Mouse (Mus musculus) thymus, postnatal 0 days (tissue): ENCODE data around the gene Amacr. TPM values are rescaled to one million over a fixed set of nuclear protein-coding genes. Genes with fewer than 3 reads are reported as not detected.
"Not testable (repeated sequence)": the region's sequence is repeated elsewhere in the genome, so short reads cannot be mapped to it uniquely, and the experiment has no call there.

ENCODE experiments used
- DNase-seq: peaks from one replicate; pipeline ENCODE4 v3.0.0-alpha.2; 2015; ENCODE audit warnings: low spot score
- polyA plus RNA-seq: library from polyadenylated mRNA; unstranded; fragments of >200 nt; fragmentation: Nextera tagmentation; extraction: Ambion mirVana; gene quantifications from 2 replicates; pipeline ENCODE4 v1.2.1, GENCODE M21; 2015

Gene Amacr
- polyA plus RNA-seq, 1 experiment from 2014 or later = 8.1 TPM

GRCm38 (mm10) chr15:10986477-10986876 lies 4.9 kb downstream of the Amacr start:
- not testable (repeated sequence) for DNase-seq

DNA sequence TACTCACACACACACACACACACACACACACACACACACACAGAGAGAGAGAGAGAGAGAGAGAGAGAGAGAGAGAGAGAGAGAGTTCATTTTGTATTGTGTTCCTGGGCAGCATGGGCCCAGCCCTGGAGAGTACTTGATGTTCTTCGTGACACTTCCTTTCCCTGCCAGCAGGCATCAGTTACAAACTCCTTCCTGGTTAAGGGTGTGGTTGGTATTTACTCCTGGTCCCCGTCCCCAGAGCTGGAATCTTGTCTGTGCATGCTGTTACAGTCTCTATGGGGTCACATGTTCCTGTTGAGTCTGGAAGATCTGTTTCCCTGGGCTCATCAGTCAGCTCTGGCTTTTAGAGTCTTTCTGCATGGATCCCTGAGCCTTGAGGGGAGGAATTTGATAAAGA lies 8.9 kb downstream of the Amacr start:
- DNase-seq = no peak

GRCm38 (mm10) chr15:10991566-10991965 lies 10.0 kb downstream of the Amacr start:
- no peak for DNase-seq

- no peak for DNase-seq
Measured at GRCm38 (mm10) chr15:10999832-11000231, 18.3 kb downstream of the Amacr start.

DNA sequence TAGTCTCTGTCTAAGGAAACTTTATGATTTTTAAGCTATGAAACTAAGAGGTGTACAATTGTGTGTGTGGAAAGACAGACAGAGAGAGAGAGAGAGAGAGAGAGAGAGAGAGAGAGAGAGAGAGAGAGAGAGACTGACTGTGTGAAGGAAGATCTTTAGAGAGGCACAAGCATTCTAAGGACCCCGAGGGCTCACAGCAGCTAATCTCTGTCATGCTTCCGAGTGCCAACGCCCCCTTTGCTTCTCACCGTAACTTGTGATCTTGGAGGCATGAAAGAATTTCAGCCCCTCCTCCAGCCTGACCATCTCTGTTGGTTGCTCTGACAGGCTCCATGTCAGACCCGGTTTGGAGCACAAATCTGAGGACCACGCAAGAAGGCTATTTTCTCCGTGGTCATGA lies 18.9 kb downstream of the Amacr start, which contains the start of gene Slc45a2:
TSS of gene Slc45a2 (plus strand) at position 301 of the 400 bp plus-strand sequence.
- DNase-seq = no peak

DNA sequence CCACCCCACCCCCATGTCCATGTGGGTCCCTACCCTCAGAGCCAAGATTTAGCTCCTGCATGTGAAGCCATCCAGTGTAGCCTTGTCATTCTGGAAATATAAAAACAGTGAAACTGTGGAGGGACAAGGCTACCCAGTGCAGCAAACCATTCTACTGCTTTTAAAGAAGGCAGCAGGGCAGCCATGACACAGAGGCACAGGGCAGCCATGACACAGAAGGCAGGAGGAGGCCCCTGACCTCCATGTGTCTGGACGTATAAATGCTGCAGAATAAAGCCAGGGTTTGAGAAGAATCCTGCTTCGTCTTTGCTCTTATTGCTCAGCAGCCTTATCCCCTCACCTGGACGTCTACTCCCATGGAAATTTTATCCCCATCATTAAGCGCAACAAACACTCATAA lies 22.2 kb downstream of the Amacr start:
- DNase-seq = no peak

DNA sequence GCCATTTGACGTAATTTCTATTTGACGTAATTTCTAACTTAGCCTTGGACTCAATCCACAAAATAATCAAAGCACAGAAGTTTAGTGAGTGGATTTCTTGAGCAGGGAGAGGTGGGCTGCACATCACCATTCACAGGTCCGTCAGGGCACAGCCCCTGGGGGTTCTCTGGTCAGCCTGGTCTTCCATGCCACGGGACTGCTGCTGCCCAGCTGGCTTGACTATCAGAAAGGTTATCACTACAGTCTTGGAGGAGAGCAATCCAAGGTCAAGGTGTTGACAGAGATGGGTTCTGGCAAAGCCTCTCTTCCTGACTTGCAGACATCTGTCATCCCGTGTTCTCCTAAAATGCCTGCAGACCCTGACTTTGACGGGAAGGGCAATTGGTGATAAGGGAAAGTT lies 23.1 kb downstream of the Amacr start:
- no peak for DNase-seq

- no peak for DNase-seq
Measured at GRCm38 (mm10) chr15:11008756-11009155, 27.2 kb downstream of the Amacr start.

DNA sequence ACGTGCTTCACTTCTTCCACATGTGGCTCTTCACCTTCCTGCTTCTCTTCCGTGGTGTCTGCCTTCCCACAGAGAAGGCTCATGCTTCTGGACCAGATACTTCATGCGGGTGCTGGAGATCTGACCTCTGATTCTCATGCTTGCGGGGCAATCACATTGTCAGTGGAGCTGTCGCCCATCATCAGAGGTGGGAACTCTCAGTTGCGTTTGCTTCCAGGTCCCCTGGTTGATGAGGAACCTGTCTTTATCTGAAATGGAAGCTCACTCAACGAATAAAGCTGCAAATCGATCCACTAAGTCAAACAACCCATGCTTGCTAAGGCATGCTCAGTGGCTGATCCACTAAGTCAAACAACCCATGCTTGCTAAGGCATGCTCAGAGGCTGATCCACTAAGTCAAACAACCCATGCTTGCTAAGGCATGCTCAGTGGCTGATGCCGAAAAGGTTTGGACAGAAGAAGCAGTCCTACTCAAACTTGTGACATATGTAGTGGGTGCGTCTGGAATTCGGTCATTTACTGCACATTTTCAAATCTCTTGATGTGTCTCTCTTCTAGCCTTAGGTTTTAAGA lies 29.5 kb downstream of the Amacr start:
- no peak for DNase-seq

DNA sequence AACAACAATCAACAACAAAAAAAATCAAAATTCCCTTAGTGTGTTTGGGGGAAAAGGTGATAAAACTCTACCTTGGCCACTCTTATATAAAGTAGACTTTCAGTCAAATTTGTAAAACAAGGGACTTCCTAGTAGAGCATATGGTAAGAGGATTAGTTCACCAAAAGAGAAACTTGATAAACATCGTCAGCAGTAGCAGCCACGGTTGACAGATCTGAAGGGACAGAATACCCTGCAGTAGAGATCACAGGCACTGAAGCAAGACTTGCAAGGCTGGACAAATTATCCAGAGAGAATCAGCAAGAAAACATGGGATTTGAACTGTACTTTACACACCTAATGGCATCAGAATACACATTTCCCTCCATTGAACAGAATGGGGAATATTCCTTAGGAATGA lies 33.4 kb downstream of the Amacr start:
- no peak for DNase-seq

- DNase-seq = no peak
Measured at GRCm38 (mm10) chr15:11026801-11027561, 45.4 kb downstream of the Amacr start.

DNA sequence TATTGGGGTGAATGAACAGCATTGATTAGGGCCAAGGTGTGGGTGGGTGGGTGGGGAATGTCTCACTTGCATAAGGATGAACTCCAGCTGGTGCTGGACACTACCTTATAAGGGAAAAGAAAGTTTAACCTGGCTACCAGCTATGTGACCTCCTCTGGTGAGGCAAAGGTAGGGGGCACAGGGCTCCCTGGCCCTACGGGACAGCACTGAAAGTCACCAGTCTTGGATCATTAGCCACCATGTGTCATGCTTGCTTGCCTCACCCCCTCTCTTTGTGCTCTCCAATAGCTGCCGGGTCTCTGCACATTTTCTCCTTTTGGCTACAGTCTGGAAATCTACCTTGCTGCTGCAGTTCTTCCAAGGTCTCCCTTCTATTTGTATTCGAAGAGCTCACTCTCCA lies 48.6 kb downstream of the Amacr start:
- no peak for DNase-seq

DNA sequence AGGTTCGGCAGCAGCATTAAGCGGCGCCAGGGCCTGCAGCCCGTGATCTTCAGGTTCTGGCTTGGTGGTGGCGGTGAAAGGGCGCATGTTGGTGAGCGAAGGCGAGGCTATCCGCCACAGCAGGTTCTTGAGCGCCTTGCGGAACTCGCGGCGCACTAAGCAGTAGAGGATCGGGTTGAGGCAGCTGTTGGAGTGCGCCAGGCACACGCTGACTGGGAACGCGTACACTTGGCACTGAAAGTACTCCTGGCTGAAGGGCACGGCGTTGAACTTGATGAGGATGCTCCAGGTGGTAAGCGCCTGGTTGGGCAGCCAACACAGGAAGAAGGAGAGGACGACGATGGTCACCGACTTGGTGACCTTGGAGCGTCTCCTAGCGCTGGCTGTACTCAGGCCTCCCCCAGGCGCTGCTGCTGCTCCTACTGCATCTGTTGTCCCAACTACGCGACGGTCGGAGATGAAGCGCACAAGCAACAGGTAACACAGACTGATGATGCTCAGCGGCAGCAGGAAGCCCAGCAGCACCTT lies 54.5 kb downstream of the Amacr start:
- no peak for DNase-seq

DNA sequence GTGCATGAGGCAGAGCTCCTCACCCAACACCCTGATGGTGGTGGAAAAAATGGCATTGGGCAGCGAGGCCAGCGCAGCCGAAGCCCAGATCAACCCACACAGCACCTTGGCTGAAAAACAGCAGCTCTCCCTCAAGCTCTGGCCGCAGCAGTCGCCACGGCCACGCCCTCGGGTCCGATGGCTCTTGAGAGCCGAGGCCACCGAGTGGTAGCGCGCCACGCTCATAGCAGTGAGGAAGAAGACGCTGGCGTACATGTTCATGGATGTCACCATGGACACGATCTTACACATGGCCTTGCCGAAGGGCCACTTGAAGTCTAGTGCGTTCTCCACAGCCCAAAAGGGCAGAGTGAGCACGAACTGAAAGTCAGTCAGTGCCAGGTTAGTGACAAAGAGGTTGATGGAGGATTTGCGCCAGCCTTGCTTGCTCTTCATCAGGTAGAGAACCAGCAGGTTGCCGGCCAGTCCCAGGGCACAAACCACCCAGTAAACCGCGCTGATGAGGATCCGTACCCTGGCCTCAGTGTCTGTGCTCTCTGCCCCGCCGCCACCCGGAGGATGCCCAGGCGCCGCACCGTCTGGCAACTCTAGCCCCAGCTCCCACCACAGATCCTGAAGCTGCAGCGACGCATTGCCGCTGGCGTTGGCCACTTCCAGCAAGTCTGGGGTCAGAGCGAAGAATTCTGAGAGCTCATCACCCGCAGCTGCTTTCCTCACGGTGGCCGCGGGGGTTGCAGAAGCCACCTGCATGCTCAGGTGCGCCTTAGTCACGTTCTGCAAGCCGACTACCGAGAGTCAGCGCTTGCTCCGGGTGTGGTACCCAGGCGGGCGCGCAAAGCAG lies 55.2 kb downstream of the Amacr start:
- DNase-seq = no peak

DNA sequence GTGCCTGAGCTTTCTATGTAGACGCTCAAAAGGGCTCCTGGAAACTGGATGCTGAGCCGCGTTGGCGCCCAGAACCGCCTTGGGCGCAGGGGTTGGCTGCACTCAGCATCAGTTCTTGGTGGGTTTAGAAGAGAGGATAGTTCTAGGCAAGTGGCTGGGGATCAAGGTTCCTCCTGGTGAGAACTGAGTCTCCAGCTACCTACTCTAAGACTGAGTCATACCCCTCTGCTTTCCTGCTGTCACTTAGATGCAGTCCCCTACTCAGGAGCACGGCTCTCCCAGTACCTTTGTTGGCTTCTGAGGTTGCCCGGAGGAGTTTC lies 55.8 kb downstream of the Amacr start:
- no peak for DNase-seq

GRCm38 (mm10) chr15:11037711-11038110 lies 56.2 kb downstream of the Amacr start, which contains the start of gene Rxfp3:
Rxfp3 (minus strand) TSS chr15:11037991.
- no peak for DNase-seq

- peak; percentile 27 for DNase-seq
Measured at GRCm38 (mm10) chr15:11038476-11038875, 56.9 kb downstream of the Amacr start.

GRCm38 (mm10) chr15:11040067-11040466 lies 58.5 kb downstream of the Amacr start:
- no peak for DNase-seq

DNA sequence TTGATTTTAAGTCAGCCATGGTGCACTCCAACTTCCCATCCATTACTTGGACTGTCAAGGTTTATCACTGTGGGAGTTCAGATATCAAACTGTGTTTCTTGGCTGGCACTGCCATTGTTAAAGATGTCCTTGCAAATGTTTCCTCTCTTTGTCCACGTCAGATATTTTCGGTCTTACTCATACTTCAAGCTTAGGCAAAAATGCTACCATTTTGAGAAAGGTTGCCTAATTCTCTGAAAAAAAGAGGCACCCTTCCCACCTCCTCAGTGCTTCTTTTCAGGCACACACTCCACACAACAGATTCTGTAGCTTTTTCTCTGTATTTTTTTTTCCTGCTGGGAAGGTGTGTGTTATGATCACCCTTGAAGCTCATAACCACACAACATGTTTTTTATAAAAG lies 59.7 kb downstream of the Amacr start:
- no peak for DNase-seq

DNA sequence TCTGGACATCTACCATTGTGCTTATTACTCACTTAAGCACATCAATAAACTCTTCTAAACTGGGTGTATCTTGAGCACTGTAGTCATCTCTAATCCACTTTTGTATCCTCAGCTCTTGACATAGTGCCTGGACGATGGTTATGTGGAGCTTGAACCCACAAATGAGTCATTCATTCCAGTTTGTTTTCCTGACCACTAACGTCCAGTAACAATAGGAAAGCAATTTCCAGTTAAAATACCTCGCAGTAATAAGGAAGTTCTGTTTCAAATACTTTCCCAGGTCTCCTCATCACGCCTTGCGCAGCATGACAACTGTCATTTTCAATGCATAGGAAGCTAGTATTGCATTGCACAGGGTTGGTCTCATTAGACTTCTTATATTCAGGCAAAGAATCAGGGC lies 61.3 kb downstream of the Amacr start:
- no peak for DNase-seq
